Mouse (Mus musculus): ENCODE measurements around the gene D930048N14Rik. TPM values are rescaled to one million over a fixed set of nuclear protein-coding genes. Genes with fewer than 3 reads are reported as not detected.

D930048N14Rik gene
- polyA plus RNA-seq (2012; rRNA removed) = 3.2 and 3.3 TPM in 2 replicates

DNA sequence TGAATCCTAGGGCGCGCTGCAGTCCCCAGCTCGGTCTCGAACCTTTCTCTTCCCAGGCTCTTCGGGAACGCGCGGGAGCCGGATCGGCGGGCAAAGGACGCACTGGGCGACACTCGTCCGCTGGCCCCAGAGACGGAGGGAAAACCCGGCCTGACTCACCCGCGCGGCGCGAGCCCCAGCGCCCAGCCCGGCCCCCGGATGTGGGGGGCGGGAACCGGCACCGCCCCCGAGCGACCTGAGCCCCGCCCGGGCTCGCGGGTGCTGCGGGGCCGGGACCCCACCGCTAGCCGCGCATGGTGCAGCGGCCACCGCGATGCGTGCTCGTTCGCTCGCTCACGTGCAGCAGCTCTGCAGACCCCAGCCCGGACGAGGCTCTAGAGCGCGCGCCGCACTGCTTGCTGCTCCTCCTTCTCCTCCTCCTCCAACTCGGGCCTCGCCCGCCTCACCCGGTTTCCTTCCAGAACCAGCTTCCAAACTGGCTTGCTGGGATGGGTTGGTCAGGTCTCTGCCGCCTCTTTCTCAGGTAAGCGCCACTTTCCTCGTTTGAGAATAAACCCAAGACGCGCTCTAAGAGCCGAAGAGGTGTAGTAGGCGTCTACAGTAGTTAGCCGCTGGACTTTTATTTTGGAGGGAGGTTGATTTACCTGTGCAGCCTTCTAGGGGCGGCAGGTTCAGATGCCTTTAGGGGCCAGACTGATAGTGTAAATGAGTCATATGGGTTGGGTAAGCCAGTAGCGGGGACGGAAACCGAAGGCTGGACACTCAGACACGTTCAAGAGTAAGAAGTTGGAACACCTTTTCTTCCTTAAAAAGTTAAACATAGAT, at the start of gene D930048N14Rik, which contains the start of gene N4bp3:
TSS of gene D930048N14Rik (plus strand) at position 264 of the 825 bp plus-strand sequence.
TSS of gene N4bp3 (minus strand) at position 152 of the 825 bp plus-strand sequence.

GRCm38 (mm10) chr11:51606447-51607095, 44.2 kb upstream of the D930048N14Rik start, which contains the start of gene Hnrnpab:
Gene Hnrnpab (minus strand): TSS chr11:51606847.

DNA sequence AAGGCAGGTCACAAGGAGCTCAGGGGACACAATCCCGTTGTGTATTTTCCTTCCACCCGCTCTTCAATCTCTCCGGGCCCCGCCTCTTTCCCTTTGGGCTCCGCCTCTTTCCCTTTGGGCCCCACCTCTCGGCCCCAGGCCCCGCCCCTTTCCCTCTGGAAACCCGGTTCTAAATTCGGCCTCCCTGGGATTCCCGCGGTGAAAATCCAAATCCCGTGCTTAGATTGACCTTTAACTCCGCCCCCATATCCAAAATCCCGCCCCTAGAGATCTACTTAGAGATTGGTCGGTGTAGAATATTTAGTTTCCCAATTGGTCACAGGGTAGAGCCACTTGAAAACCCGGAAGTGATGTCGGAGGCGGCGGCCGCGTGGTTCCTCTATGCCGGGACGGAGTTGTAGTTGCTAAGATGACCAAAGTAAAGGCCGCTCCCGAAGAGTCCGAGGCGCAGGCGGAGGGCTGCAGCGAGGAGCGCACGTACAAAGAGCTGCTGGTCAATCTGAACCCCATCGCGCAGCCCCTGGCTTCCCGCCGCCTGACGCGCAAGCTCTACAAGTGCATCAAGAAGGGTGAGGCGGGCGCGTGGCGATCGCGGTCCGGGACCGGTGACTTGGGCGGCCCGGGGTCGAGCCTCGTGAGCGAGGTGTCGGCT, 31.2 kb upstream of the D930048N14Rik start, which contains the start of gene Nhp2:
TSS of gene Nhp2 (plus strand) at position 327 of the 652 bp plus-strand sequence.

DNA sequence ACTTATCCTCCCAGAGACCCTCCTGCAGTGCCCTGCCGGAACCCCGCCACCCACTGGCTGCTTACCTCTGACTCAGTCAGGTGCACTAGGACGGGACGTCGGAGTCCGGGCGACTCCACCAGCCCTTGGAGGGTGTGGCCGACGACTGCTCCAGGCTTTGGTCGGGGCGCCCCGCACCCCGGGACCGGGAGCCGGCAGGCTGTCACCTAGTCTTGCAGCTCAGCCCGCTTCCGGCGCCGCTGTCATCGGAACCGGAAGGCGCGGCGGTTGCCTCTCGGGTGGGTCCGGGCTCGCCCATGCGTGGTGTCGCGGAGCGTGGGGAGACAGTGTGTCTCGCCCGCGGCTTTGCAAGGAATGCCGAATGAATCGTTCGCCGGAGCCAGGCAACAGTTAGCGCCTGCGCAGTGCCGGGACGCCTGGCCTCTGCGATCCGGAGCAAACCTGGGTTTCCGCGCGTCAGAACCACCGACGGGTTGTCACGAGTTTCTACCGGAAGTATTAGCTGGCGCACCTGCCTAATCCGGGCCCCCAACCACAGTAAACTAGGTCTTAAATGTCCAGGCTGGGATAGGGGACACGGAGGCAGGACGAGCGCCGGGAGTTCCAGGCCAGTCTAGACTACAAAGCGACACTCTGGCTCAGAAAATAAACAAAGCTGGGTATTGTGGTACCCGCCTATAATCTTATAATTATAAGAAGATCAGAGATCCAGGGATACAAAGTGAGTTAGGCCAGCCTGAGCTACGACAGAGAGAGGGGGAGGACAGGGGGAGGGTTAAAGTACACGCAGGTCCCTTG, 15.0 kb upstream of the D930048N14Rik start, which contains the start of gene Rmnd5b:
TSS of gene Rmnd5b (minus strand) at position 372 of the 798 bp plus-strand sequence.

DNA sequence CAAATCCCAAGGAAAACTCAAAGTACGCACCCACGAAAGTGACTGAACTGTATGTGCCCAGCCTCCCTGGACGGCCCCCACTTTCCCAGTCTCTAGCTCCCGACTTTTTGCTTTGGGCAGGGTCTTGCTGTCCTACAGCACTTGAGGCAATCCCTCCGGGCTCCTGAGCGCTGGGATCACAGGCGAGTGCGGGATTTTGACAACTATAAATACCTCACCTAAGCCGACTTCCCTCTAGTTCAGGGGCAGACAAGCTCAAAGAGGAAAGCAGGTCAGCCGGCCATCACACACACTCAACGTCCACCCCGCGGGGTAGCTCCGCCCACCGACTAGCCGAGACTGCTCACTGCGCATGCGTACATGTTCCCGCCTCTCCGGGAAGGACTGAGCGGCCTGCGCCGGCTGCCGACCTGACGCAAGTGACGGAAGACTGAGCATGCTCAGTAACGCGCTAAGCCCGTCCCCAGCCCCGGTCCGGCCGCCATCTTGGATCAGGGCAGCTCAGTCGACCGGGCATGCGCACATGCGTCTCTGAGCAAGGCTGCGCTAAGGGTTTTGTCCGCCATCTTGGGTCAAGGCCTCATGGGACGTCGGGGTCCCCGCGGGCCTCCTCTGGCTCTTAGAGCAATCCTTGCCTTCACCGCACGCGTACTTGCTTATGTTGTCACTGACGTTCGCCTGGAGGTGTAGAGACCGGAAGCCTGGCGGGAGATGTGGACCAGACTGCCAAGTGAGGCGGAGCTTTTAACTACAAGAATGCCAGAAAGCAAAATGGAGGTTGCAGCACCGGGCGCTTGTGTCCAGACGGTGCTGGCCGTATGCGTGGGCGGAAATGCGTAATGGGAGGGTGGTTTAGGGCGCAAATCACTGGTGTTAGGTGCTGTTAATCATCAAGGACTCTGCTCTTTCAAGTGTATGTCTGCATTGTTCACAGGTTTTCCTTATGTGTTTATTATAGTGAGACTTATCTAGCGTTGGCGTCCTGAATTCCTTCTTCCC, 37.9 kb downstream of the D930048N14Rik start, which contains the start of gene 0610009B22Rik:
TSS of gene 0610009B22Rik (minus strand) at position 545 of the 999 bp plus-strand sequence.

Other genes with a start within 250 kb of the D930048N14Rik start
- gene Phykpl, start 66.2 kb upstream of the D930048N14Rik start, polyA plus RNA-seq (2012; rRNA removed) = 6.6 and 7.3 TPM in 2 replicates
- 444 and 467 TPM in 2 replicates for gene Hnrnpab, start 44.1 kb upstream of the D930048N14Rik start, polyA plus RNA-seq (2012; rRNA removed)
- 74.7 and 79.1 TPM in 2 replicates for gene Nhp2, start 31.2 kb upstream of the D930048N14Rik start, polyA plus RNA-seq (2012; rRNA removed)
- 76.4 and 79.9 TPM in 2 replicates for gene Rmnd5b, start 15.1 kb upstream of the D930048N14Rik start, polyA plus RNA-seq (2012; rRNA removed)
- gene N4bp3, start 112 bp upstream of the D930048N14Rik start, polyA plus RNA-seq (2012; rRNA removed) = 11.4 and 13.2 TPM in 2 replicates
- 54.5 and 57.5 TPM in 2 replicates for gene 0610009B22Rik, start 37.9 kb downstream of the D930048N14Rik start, polyA plus RNA-seq (2012; rRNA removed)
- 9.7 and 10.1 TPM in 2 replicates for gene Sec24a, start 112.7 kb downstream of the D930048N14Rik start, polyA plus RNA-seq (2012; rRNA removed)
- 105 and 120 TPM in 2 replicates for gene Sar1b, start 112.7 kb downstream of the D930048N14Rik start, polyA plus RNA-seq (2012; rRNA removed)
- 2.3 TPM in 2 replicates for gene Jade2, start 206.7 kb downstream of the D930048N14Rik start, polyA plus RNA-seq (2012; rRNA removed)

Measured in central nervous system, embryonic 18 days (tissue).